Mouse (Mus musculus): Measurements from ENCODE around the gene Bnip2. TPM values are rescaled to one million over a fixed set of nuclear protein-coding genes. Genes with fewer than 3 reads are reported as not detected.

Gene Bnip2
- polyA plus RNA-seq, 1 experiment from 2014 or later, result 120 TPM

GRCm38 (mm10) chr9:69986571-69986970, 2.7 kb upstream of the Bnip2 start:
- Histone ChIP-seq H3K36me3 (ENCODE audit: control insufficient read depth, insufficient read depth, low read length) (no peaks in the 10 kb centered on the region), H3K27me3 (ENCODE audit: control insufficient read depth, insufficient read depth, low read depth, low read length) (no peaks in the 10 kb centered on the region), H3K9ac (ENCODE audit: low read length) (no peak overlapping the region), H3K4me1 (replicated peaks; ENCODE audit: control insufficient read depth, insufficient read depth, low read length) (peaks cover 10% of the 10 kb centered on the region), H3K27ac (ENCODE audit: low read length) (no peak overlapping the region), H3K9me3 (ENCODE audit: control insufficient read depth, low read length) (no peaks in the 10 kb centered on the region), H3K4me2 (ENCODE audit: low read depth, low read length) (no peak overlapping the region), H3K4me3 (ENCODE audit: low read length) (no peak overlapping the region)
- ATAC-seq (ENCODE audit: low read depth), result no peak
- WGBS, result 78% methylated on average over 5 of the region's 5 CpGs

- H3K9me3 ChIP-seq (ENCODE audit: control insufficient read depth, low read length), result no peaks in the 10 kb centered on the region
- WGBS, result 0% methylated on average over 3 of the region's 3 CpGs
- no peak overlapping the region for H3K4me3 ChIP-seq (ENCODE audit: low read length)
- H3K9ac ChIP-seq (ENCODE audit: low read length), result no peak overlapping the region
- no peak overlapping the region for H3K4me2 ChIP-seq (ENCODE audit: low read depth, low read length)
- H3K4me1 ChIP-seq (replicated peaks; ENCODE audit: control insufficient read depth, insufficient read depth, low read length), result peaks cover 19% of the 10 kb centered on the region
- H3K36me3 ChIP-seq (ENCODE audit: control insufficient read depth, insufficient read depth, low read length), result no peaks in the 10 kb centered on the region
- H3K27ac ChIP-seq (ENCODE audit: low read length), result no peak overlapping the region
- no peak for ATAC-seq (ENCODE audit: low read depth)
- no peaks in the 10 kb centered on the region for H3K27me3 ChIP-seq (ENCODE audit: control insufficient read depth, insufficient read depth, low read depth, low read length)
Observed at GRCm38 (mm10) chr9:69987579-69987978, 1.7 kb upstream of the Bnip2 start.

- 32% methylated on average over 16 of the region's 16 CpGs for WGBS
- ATAC-seq (ENCODE audit: low read depth), result peak; percentile 15; the same call in 1 of the 2 replicates
Observed at GRCm38 (mm10) chr9:69988706-69989302, 462 bp upstream of the Bnip2 start.

GRCm38 (mm10) chr9:69990346-69990745, 1.1 kb downstream of the Bnip2 start:
- Histone ChIP-seq H3K4me1 (replicated peaks; ENCODE audit: control insufficient read depth, insufficient read depth, low read length) (peaks cover 28% of the 10 kb centered on the region), H3K36me3 (ENCODE audit: control insufficient read depth, insufficient read depth, low read length) (no peaks in the 10 kb centered on the region), H3K4me3 (ENCODE audit: low read length) (peak overlapping the region; percentile 99), H3K9ac (ENCODE audit: low read length) (peak overlapping the region; percentile 99; the same call in 1 of the 2 replicates), H3K27ac (ENCODE audit: low read length) (no peak overlapping the region), H3K9me3 (ENCODE audit: control insufficient read depth, low read length) (no peaks in the 10 kb centered on the region), H3K27me3 (ENCODE audit: control insufficient read depth, insufficient read depth, low read depth, low read length) (no peaks in the 10 kb centered on the region), H3K4me2 (ENCODE audit: low read depth, low read length) (peak overlapping the region; percentile 77)
- WGBS, result 7% methylated on average over 5 of the region's 5 CpGs
- ATAC-seq (ENCODE audit: low read depth), result no peak

More at GRCm38 (mm10) chr9:69988706-69989302, 462 bp upstream of the Bnip2 start:
- Histone ChIP-seq H3K27me3 (ENCODE audit: control insufficient read depth, insufficient read depth, low read depth, low read length) (no peaks in the 10 kb centered on the region), H3K9ac (ENCODE audit: low read length) (peak overlapping the region; percentile 99), H3K4me2 (ENCODE audit: low read depth, low read length) (peak overlapping the region; percentile 56), H3K27ac (ENCODE audit: low read length) (peak overlapping the region; percentile 85), H3K36me3 (ENCODE audit: control insufficient read depth, insufficient read depth, low read length) (no peaks in the 10 kb centered on the region), H3K4me3 (ENCODE audit: low read length) (peak overlapping the region; percentile 99), H3K9me3 (ENCODE audit: control insufficient read depth, low read length) (no peaks in the 10 kb centered on the region), H3K4me1 (replicated peaks; ENCODE audit: control insufficient read depth, insufficient read depth, low read length) (peaks cover 28% of the 10 kb centered on the region)

GRCm38 (mm10) chr9:69992841-69993277, 3.6 kb downstream of the Bnip2 start:
- Histone ChIP-seq H3K27me3 (ENCODE audit: control insufficient read depth, insufficient read depth, low read depth, low read length) (no peaks in the 10 kb centered on the region), H3K4me1 (replicated peaks; ENCODE audit: control insufficient read depth, insufficient read depth, low read length) (peaks cover 28% of the 10 kb centered on the region), H3K36me3 (ENCODE audit: control insufficient read depth, insufficient read depth, low read length) (peaks cover 10% of the 10 kb centered on the region), H3K9ac (ENCODE audit: low read length) (peak overlapping the region; percentile 32; the same call in 1 of the 2 replicates), H3K9me3 (ENCODE audit: control insufficient read depth, low read length) (no peaks in the 10 kb centered on the region), H3K27ac (ENCODE audit: low read length) (peak overlapping the region; percentile 46; the same call in 1 of the 2 replicates), H3K4me3 (ENCODE audit: low read length) (no peak overlapping the region), H3K4me2 (ENCODE audit: low read depth, low read length) (no peak overlapping the region)
- no peak for ATAC-seq (ENCODE audit: low read depth)
- 50% methylated on average over 5 of the region's 5 CpGs for WGBS

- Histone ChIP-seq H3K4me1 (replicated peaks; ENCODE audit: control insufficient read depth, insufficient read depth, low read length) (peaks cover 28% of the 10 kb centered on the region), H3K27me3 (ENCODE audit: control insufficient read depth, insufficient read depth, low read depth, low read length) (no peaks in the 10 kb centered on the region), H3K4me2 (ENCODE audit: low read depth, low read length) (no peak overlapping the region), H3K9me3 (ENCODE audit: control insufficient read depth, low read length) (no peaks in the 10 kb centered on the region), H3K27ac (ENCODE audit: low read length) (no peak overlapping the region), H3K36me3 (ENCODE audit: control insufficient read depth, insufficient read depth, low read length) (peaks cover 11% of the 10 kb centered on the region), H3K9ac (ENCODE audit: low read length) (no peak overlapping the region), H3K4me3 (ENCODE audit: low read length) (no peak overlapping the region)
- ATAC-seq (ENCODE audit: low read depth), result no peak
- WGBS, result 72% methylated on average over 1 of the region's 1 CpGs
Observed at GRCm38 (mm10) chr9:69993479-69993878, 4.2 kb downstream of the Bnip2 start.

- Histone ChIP-seq H3K4me1 (replicated peaks; ENCODE audit: control insufficient read depth, insufficient read depth, low read length) (peaks cover 25% of the 10 kb centered on the region), H3K4me3 (ENCODE audit: low read length) (no peak overlapping the region), H3K9me3 (ENCODE audit: control insufficient read depth, low read length) (no peaks in the 10 kb centered on the region), H3K4me2 (ENCODE audit: low read depth, low read length) (no peak overlapping the region), H3K27me3 (ENCODE audit: control insufficient read depth, insufficient read depth, low read depth, low read length) (no peaks in the 10 kb centered on the region), H3K9ac (ENCODE audit: low read length) (no peak overlapping the region), H3K27ac (ENCODE audit: low read length) (no peak overlapping the region), H3K36me3 (ENCODE audit: control insufficient read depth, insufficient read depth, low read length) (peaks cover 21% of the 10 kb centered on the region)
- ATAC-seq (ENCODE audit: low read depth), result no peak
- 85% methylated on average over 5 of the region's 5 CpGs for WGBS
Observed at GRCm38 (mm10) chr9:69994547-69994946, 5.3 kb downstream of the Bnip2 start.

- peaks cover 52% of the 10 kb centered on the region for H3K36me3 ChIP-seq (ENCODE audit: control insufficient read depth, insufficient read depth, low read length)
- ATAC-seq (ENCODE audit: low read depth), result no peak
Observed at GRCm38 (mm10) chr9:69999318-69999717, 10.1 kb downstream of the Bnip2 start.

GRCm38 (mm10) chr9:70003516-70003915, 14.2 kb downstream of the Bnip2 start:
- H3K36me3 ChIP-seq (ENCODE audit: control insufficient read depth, insufficient read depth, low read length), result peaks cover 51% of the 10 kb centered on the region
- H3K27me3 ChIP-seq (ENCODE audit: control insufficient read depth, insufficient read depth, low read depth, low read length), result no peaks in the 10 kb centered on the region
- H3K4me3 ChIP-seq (ENCODE audit: low read length), result no peak overlapping the region
- no peaks in the 10 kb centered on the region for H3K4me1 ChIP-seq (replicated peaks; ENCODE audit: control insufficient read depth, insufficient read depth, low read length)
- H3K27ac ChIP-seq (ENCODE audit: low read length), result no peak overlapping the region
- no peak for ATAC-seq (ENCODE audit: low read depth)
- no peak overlapping the region for H3K9ac ChIP-seq (ENCODE audit: low read length)
- WGBS, result 63% methylated on average over 10 of the region's 10 CpGs
- H3K4me2 ChIP-seq (ENCODE audit: low read depth, low read length), result no peak overlapping the region
- no peaks in the 10 kb centered on the region for H3K9me3 ChIP-seq (ENCODE audit: control insufficient read depth, low read length)

More at GRCm38 (mm10) chr9:69999318-69999717, 10.1 kb downstream of the Bnip2 start:
- Histone ChIP-seq H3K9me3 (ENCODE audit: control insufficient read depth, low read length) (no peaks in the 10 kb centered on the region), H3K27ac (ENCODE audit: low read length) (no peak overlapping the region), H3K27me3 (ENCODE audit: control insufficient read depth, insufficient read depth, low read depth, low read length) (no peaks in the 10 kb centered on the region), H3K4me3 (ENCODE audit: low read length) (no peak overlapping the region), H3K4me2 (ENCODE audit: low read depth, low read length) (no peak overlapping the region), H3K9ac (ENCODE audit: low read length) (no peak overlapping the region), H3K4me1 (replicated peaks; ENCODE audit: control insufficient read depth, insufficient read depth, low read length) (no peaks in the 10 kb centered on the region)
- WGBS, result 80% methylated on average over 1 of the region's 1 CpGs

Data from lung, embryonic 16.5 days (tissue).